Mouse (Mus musculus) liver, adult 2 months (tissue): ENCODE measurements around the gene Elmod3. TPM values are rescaled to one million over a fixed set of nuclear protein-coding genes. Genes with fewer than 3 reads are reported as not detected.

ENCODE experiments used
- DNase-seq: peaks from one replicate; pipeline ENCODE4 v3.0.0-alpha.2; 2011; ENCODE audit warnings: low read depth, low spot score; ENCODE audit errors: extremely low read depth
- H3K27ac ChIP-seq: fragments of 200-500 bp; replicated peaks from 2 replicates; pipeline ENCODE4 v1.5.1; 2012; ENCODE audit warnings: low read depth, mild to moderate bottlenecking, control low read depth, inconsistent platforms, low read length; ENCODE audit not compliant: insufficient read depth
- H3K27me3 ChIP-seq: fragments of 200-500 bp; 2 replicates; pipeline ENCODE4 v1.6.1; 2012; ENCODE audit warnings: mild to moderate bottlenecking, moderate library complexity, low read length, inconsistent platforms; ENCODE audit not compliant: control insufficient read depth, insufficient read depth
- H3K36me3 ChIP-seq: fragments of 200-500 bp; 2 replicates; pipeline ENCODE4 v1.6.1; 2012; ENCODE audit warnings: low read length, inconsistent platforms; ENCODE audit not compliant: control insufficient read depth, insufficient read depth
- H3K4me1 ChIP-seq: fragments of 200-500 bp; 2 replicates; pipeline ENCODE4 v1.6.1; 2011; ENCODE audit warnings: low read length; ENCODE audit not compliant: control insufficient read depth, insufficient read depth
- H3K4me3 ChIP-seq: fragments of 200-500 bp; 2 replicates; pipeline ENCODE4 v1.5.1; 2011; ENCODE audit warnings: low read depth, mild to moderate bottlenecking, control low read depth, low read length, moderate library complexity; ENCODE audit not compliant: insufficient read depth
- H3K79me2 ChIP-seq: fragments of 200-500 bp; 2 replicates; pipeline ENCODE4 v1.6.1; 2012; ENCODE audit warnings: inconsistent platforms, mild to moderate bottlenecking, low read length, moderate library complexity; ENCODE audit not compliant: control insufficient read depth, insufficient read depth
- H3K9ac ChIP-seq: fragments of 200-500 bp; 2 replicates; pipeline ENCODE4 v1.6.1; 2012; ENCODE audit warnings: low read depth, mild to moderate bottlenecking, control low read depth, inconsistent platforms, low read length
- CTCF ChIP-seq: fragments of 200-500 bp; IDR thresholded peaks from 2 replicates; pipeline ENCODE4 v1.5.1; 2011; ENCODE audit warnings: low read depth, low read length, control low read depth
- POLR2A ChIP-seq: fragments of 200-500 bp; IDR thresholded peaks from 2 replicates; pipeline ENCODE4 v1.6.1; 2011; ENCODE audit warnings: low read length, control low read depth; ENCODE audit not compliant: insufficient read depth; ENCODE audit errors: extremely low read depth
- WGBS: fragments of 180-500 bp; shearing (Covaris S2); methylation state at CpG from one replicate; pipeline ENCODE4 v1.1.7; 2018; 5-methylcytosine and 5-hydroxymethylcytosine counted together
- polyA plus RNA-seq: library from polyadenylated mRNA; depleted of rRNA; stranded (reverse); fragments of >200 nt; gene quantifications from 2 replicates; pipeline ENCODE4 v1.2.3, GENCODE M21; 2012
- total RNA-seq: library from RNA; depleted of rRNA; stranded (reverse); fragments of >200 nt; gene quantifications from 2 replicates; pipeline ENCODE4 v1.2.3, GENCODE M21; 2014

The Elmod3 gene
- total and polyA plus RNA-seq, 2 experiments = 7.6 to 14.7 TPM

DNA sequence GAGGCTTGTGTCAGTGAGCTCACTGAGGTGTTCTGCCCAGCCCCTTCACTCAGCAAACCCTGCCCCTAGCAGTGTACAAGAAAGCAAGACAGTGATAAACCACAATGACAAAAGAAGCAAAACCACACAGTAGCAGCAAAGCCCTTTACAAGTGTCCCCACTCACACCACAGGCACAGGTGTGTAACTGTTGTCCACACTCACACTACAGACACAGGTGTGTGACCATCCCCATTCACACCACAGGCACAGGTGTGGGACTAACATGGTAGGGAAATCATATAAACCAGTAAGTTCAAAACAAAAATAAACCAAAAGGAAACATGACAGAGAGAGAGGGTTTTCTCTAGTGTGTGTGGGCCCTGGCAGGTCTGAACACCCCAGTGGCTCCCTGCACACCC, 9.9 kb downstream of the Elmod3 start:
- Histone ChIP-seq H3K27ac (no peak overlapping the region), H3K4me3 (no peak overlapping the region), H3K79me2 (no peaks in the 10 kb centered on the region), H3K27me3 (no peaks in the 10 kb centered on the region), H3K4me1 (peaks cover 22% of the 10 kb centered on the region), H3K9ac (no peak overlapping the region), H3K36me3 (no peaks in the 10 kb centered on the region; the same call in 1 of the 2 replicates)
- no peak for DNase-seq
- TF ChIP-seq CTCF (no peak), POLR2A (no peak)

DNA sequence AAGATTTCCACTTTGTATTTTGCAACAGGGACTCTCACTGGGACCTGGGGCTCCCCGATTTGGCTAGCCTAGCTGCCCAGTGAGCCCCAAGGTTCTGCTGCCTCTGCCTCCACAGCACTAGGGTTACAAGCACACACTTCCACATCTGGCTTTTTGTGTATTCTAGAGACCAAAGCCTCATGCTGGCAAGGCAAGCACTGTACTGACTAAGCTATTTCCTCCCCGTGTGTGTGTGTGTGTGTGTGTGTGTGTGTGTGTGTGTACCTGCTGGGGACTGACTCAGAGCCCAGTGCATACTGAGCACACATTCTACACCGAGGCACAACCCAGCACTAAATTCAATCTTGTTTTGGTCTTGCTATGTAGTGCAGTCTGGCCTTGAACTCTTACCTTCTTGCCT, 11.5 kb downstream of the Elmod3 start:
- Histone ChIP-seq H3K36me3 (no peaks in the 10 kb centered on the region; the same call in 1 of the 2 replicates), H3K27ac (no peak overlapping the region)

DNA sequence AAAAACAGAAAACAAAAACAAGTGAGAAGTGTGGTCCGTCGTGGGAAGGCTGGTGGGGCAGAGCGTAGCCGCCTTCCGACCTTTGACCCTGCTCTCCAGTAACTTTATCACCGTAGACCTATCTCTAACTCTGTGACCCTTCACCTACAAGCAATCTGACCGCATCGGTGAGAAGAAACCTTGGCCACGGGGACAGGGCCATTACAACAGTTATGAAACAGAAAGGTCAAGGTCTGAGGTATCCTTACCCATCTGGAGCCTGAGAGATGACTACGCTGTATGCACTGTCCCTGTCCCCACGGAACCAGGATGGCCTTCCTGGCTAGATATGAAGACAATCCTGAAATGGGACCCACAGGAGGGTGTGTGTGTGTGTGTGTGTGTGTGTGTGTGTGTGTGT, 14.1 kb downstream of the Elmod3 start:
- Histone ChIP-seq H3K79me2 (no peaks in the 10 kb centered on the region), H3K27me3 (no peaks in the 10 kb centered on the region), H3K36me3 (peaks cover 10% of the 10 kb centered on the region; the same call in 1 of the 2 replicates), H3K4me1 (peaks cover 20% of the 10 kb centered on the region), H3K27ac (peak overlapping the region; percentile 92), H3K9ac (no peak overlapping the region), H3K4me3 (no peak overlapping the region)
- no peak for TF ChIP-seq CTCF
- TF ChIP-seq POLR2A = no peak
- WGBS = 25% methylated on average over 11 of the region's 11 CpGs
- peak; percentile 96 for DNase-seq

More for the DNA sequence above, 11.5 kb downstream of the Elmod3 start:
- DNase-seq = no peak
- no peak overlapping the region for H3K4me3 ChIP-seq
- TF ChIP-seq POLR2A (no peak), CTCF (no peak)
- 36% methylated on average over 3 of the region's 3 CpGs for WGBS
- no peaks in the 10 kb centered on the region for H3K27me3 ChIP-seq
- H3K9ac ChIP-seq = no peak overlapping the region
- H3K4me1 ChIP-seq = peaks cover 27% of the 10 kb centered on the region
- H3K79me2 ChIP-seq = no peaks in the 10 kb centered on the region

GRCm38 (mm10) chr6:72583211-72583839, 14.9 kb downstream of the Elmod3 start:
- H3K79me2 ChIP-seq = no peaks in the 10 kb centered on the region
- no peaks in the 10 kb centered on the region for H3K27me3 ChIP-seq
- H3K4me1 ChIP-seq = peaks cover 20% of the 10 kb centered on the region
- H3K9ac ChIP-seq = peak overlapping the region; percentile 49
- H3K27ac ChIP-seq = peak overlapping the region; percentile 92
- H3K4me3 ChIP-seq = no peak overlapping the region
- 13% methylated on average over 4 of the region's 4 CpGs for WGBS
- DNase-seq = peak; percentile 89
- peaks cover 18% of the 10 kb centered on the region; the same call in 1 of the 2 replicates for H3K36me3 ChIP-seq
- TF ChIP-seq POLR2A (no peak), CTCF (no peak)

- Histone ChIP-seq H3K27ac (peak overlapping the region; percentile 92), H3K36me3 (peaks cover 22% of the 10 kb centered on the region; the same call in 1 of the 2 replicates), H3K79me2 (no peaks in the 10 kb centered on the region), H3K9ac (peak overlapping the region; percentile 44), H3K27me3 (no peaks in the 10 kb centered on the region), H3K4me1 (peaks cover 20% of the 10 kb centered on the region), H3K4me3 (no peak overlapping the region)
- TF ChIP-seq CTCF (no peak), POLR2A (no peak)
- DNase-seq = peak; percentile 95
- 32% methylated on average over 11 of the region's 11 CpGs for WGBS
Measured at GRCm38 (mm10) chr6:72581625-72582382, 16.4 kb downstream of the Elmod3 start.
